Comparison of ENCODE assay signal across 8 mouse cellular contexts in genomic region chr4:133755861-133756371, GRCm38 (mm10). TPM values are rescaled to one million over a fixed set of nuclear protein-coding genes. Genes with fewer than 3 reads are reported as not detected.
DNase-seq lines count a peak whose midpoint lies in the region; ATAC-seq and TF ChIP-seq lines count a peak whose summit lies in the region.

No protein-coding gene starts in this region.

- peaks cover 16% of the 10 kb centered on the region for H3K4me1 ChIP-seq in forebrain, embryonic 11.5 days (replicated peaks; ENCODE audit: control insufficient read depth, insufficient read depth, low read length)
- H3K4me1 ChIP-seq in liver, embryonic 12.5 days = peaks cover 35% of the 10 kb centered on the region
- H3K4me1 ChIP-seq in stomach, postnatal 0 days (replicated peaks; ENCODE audit: control insufficient read depth, insufficient read depth) = peaks cover 10% of the 10 kb centered on the region

- peak overlapping the region; percentile 47 for H3K4me3 ChIP-seq in left cerebral cortex, adult 2 months
- H3K4me3 ChIP-seq in forebrain, embryonic 11.5 days (ENCODE audit: low read depth, low read length) = peak overlapping the region; percentile 100
- peak overlapping the region; percentile 99 for H3K4me3 ChIP-seq in liver, embryonic 12.5 days
- peak overlapping the region; percentile 55 for H3K4me3 ChIP-seq in stomach, postnatal 0 days (ENCODE audit: low read depth, low read length)

- TF ChIP-seq EP300 in stomach, postnatal 0 days (optimal IDR thresholded peaks at IDR 0.05) = no peak

- TF ChIP-seq CTCF in left cerebral cortex, adult 2 months (IDR thresholded peaks at IDR 0.05) = no peak
- no peak for TF ChIP-seq CTCF in stomach, postnatal 0 days (IDR thresholded peaks at IDR 0.05; ENCODE audit: low read depth)

- no peak for DNase-seq in left cerebral cortex, adult 2 months (ENCODE audit: extremely low spot score in 1 of 2, low spot score in 2 of 2)
- DNase-seq in left cerebral cortex, adult 9 months (ENCODE audit: low spot score in 2 of 2) = no peak
- peak; percentile 36 for DNase-seq in ZHBTc4 (ENCODE audit: low read depth, low spot score)
- DNase-seq in forebrain, embryonic 11.5 days (ENCODE audit: low spot score) = peak; percentile 59
- peak; percentile 17 for DNase-seq in stomach, postnatal 0 days (ENCODE audit: low spot score)
- DNase-seq in right cerebral cortex, postnatal 25 days = no peak
- DNase-seq in gastrocnemius, postnatal 10 days = no peak

- H3K27me3 ChIP-seq in forebrain, embryonic 11.5 days (ENCODE audit: control insufficient read depth, insufficient read depth, low read length) = no peaks in the 10 kb centered on the region
- no peaks in the 10 kb centered on the region for H3K27me3 ChIP-seq in liver, embryonic 12.5 days (replicated peaks)
- no peaks in the 10 kb centered on the region for H3K27me3 ChIP-seq in stomach, postnatal 0 days (ENCODE audit: control insufficient read depth, insufficient read depth, low read length)

- intact Hi-C loops in left cerebral cortex, adult 2 months (cut with DNase I) = loop anchor here (2.0 to 10.0 kb wide), 2 partner anchors 27 to 161 kb away; no protein-coding TSS in a partner anchor

- H3K36me3 ChIP-seq in forebrain, embryonic 11.5 days (ENCODE audit: control insufficient read depth, insufficient read depth, low read length) = no peaks in the 10 kb centered on the region
- H3K36me3 ChIP-seq in liver, embryonic 12.5 days = no peaks in the 10 kb centered on the region
- no peaks in the 10 kb centered on the region for H3K36me3 ChIP-seq in stomach, postnatal 0 days (ENCODE audit: control insufficient read depth, insufficient read depth, low read length)

- H3K9me3 ChIP-seq in forebrain, embryonic 11.5 days (ENCODE audit: control insufficient read depth, low read length) = no peaks in the 10 kb centered on the region
- no peaks in the 10 kb centered on the region for H3K9me3 ChIP-seq in liver, embryonic 12.5 days (replicated peaks)
- H3K9me3 ChIP-seq in stomach, postnatal 0 days (ENCODE audit: control insufficient read depth, low read length) = no peaks in the 10 kb centered on the region

- H3K9ac ChIP-seq in forebrain, embryonic 11.5 days (ENCODE audit: low read length) = peak overlapping the region; percentile 100
- H3K9ac ChIP-seq in liver, embryonic 12.5 days = peak overlapping the region; percentile 100
- peak overlapping the region; percentile 79; the same call in 1 of the 2 replicates for H3K9ac ChIP-seq in stomach, postnatal 0 days (ENCODE audit: low read length)

- 3% methylated on average over 11 of the region's 11 CpGs for WGBS in forebrain, embryonic 11.5 days
- WGBS in liver, embryonic 12.5 days (ENCODE audit: insufficient replicate concordance) = 8% methylated on average over 11 of the region's 11 CpGs
- 8% methylated on average over 11 of the region's 11 CpGs for WGBS in stomach, postnatal 0 days

- ATAC-seq in forebrain, embryonic 11.5 days (replicated peaks; ENCODE audit: low FRiP score) = no peak
- no peak for ATAC-seq in liver, embryonic 12.5 days
- no peak for ATAC-seq in stomach, postnatal 0 days (ENCODE audit: low FRiP score, low TSS enrichment)

- peak overlapping the region; percentile 87 for H3K27ac ChIP-seq in left cerebral cortex, adult 2 months
- peak overlapping the region; percentile 99 for H3K27ac ChIP-seq in forebrain, embryonic 11.5 days (ENCODE audit: low read depth, low read length)
- H3K27ac ChIP-seq in liver, embryonic 12.5 days = peak overlapping the region; percentile 100
- peak overlapping the region; percentile 100 for H3K27ac ChIP-seq in stomach, postnatal 0 days (replicated peaks)

- H3K4me2 ChIP-seq in forebrain, embryonic 11.5 days (ENCODE audit: low read depth, low read length, severe bottlenecking) = peak overlapping the region; percentile 79
- peak overlapping the region; percentile 97 for H3K4me2 ChIP-seq in liver, embryonic 12.5 days
- peak overlapping the region; percentile 97 for H3K4me2 ChIP-seq in stomach, postnatal 0 days (replicated peaks; ENCODE audit: low read depth)

RNA-seq across cellular contexts. Expression of gene Arid1a, which starts 0.7 kb away (rescaled TPM):
- 10 to 100 TPM; 90.9 to 98.6 TPM for total RNA-seq in left cerebral cortex, adult 2 months (2021)
- 54.2 and 56.6 TPM in 2 replicates for polyA plus RNA-seq in forebrain, embryonic 11.5 days (2014; fragmentation: Nextera tagmentation; extraction: Ambion mirVana)
- polyA plus RNA-seq in liver, embryonic 12.5 days (2016; fragmentation: Nextera tagmentation; extraction: Ambion mirVana) = 14.7 TPM in 2 replicates
- 8.7 and 9.7 TPM in 2 replicates for polyA plus RNA-seq in stomach, postnatal 0 days (2015; fragmentation: Nextera tagmentation; extraction: Ambion mirVana)
- 10 to 100 TPM; 33.5 to 44.1 TPM for total RNA-seq in gastrocnemius, postnatal 10 days (2021)

Comparison
In these comparisons a context has a peak if more than half of its experiments do, and no peak if none do; other contexts are left out.
1. DNase-seq: peak in ZHBTc4 (single experiment), forebrain, embryonic 11.5 days (single experiment) and stomach, postnatal 0 days (single experiment); none in left cerebral cortex, adult 2 months (0 of 2), left cerebral cortex, adult 9 months (0 of 2), right cerebral cortex, postnatal 25 days (single experiment) and gastrocnemius, postnatal 10 days (single experiment).
2. H3K4me3 ChIP-seq: peak in every context shown above with its lines; median percentile 100 in forebrain, embryonic 11.5 days; 99 in liver, embryonic 12.5 days; 55 in stomach, postnatal 0 days; 47 in left cerebral cortex, adult 2 months.
3. Peak in every context shown above with its lines, with median percentiles within 50 percentile points of each other: H3K27ac ChIP-seq, H3K4me2 ChIP-seq and H3K9ac ChIP-seq.